Mouse (Mus musculus): ENCODE data around the gene Fam163a.
A peak's percentile ranks its signal among the peaks of the same experiment; 100 is the strongest.

DNA sequence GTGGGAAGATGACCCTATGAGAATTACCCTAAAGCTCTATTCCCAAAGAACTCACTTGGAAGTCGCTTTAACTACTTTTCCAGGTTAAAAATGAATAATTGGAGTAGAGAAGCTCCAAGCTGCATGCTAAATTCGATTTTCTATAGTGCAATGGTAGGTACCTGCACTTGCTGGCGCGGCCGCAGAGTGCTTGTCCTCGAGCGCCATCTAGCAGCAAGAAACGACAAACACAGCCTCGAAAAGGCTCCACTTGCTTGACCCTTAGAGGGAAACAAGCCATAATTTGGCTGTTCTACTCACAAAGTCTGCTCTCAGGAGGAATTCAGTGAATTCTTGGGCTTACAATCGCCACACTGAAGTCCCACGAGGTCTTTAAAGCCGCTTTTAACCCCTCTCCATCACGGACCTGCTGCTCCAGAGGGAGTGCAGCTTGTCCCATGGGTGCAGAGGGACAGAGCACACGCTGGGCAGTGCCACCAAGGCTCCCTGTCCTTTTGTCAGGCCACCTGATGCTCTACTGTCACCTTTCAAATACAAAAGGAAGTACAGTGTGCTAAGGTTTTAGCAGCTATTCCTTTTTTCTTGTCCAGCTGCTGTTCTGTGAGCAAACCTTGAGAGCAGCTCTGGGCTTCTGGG lies 37.0 kb upstream of the Fam163a start:
- peak; percentile 50 for TF ChIP-seq CTCF (IDR thresholded peaks at IDR 0.05; ENCODE audit: low read depth, low read length)
- TF ChIP-seq GATA1 (IDR thresholded peaks at IDR 0.05; ENCODE audit: borderline replicate concordance, low read length), result no peak
- no peak for TF ChIP-seq GATA2 (IDR thresholded peaks at IDR 0.05; ENCODE audit: borderline replicate concordance, low read depth, low read length)
